Mouse (Mus musculus) stomach, postnatal 0 days (tissue): Measurements from ENCODE around the gene Rps2.

ENCODE experiments used
- CTCF ChIP-seq: IDR thresholded peaks from 2 replicates; pipeline ENCODE4 v1.5.1; 2016; ENCODE audit warnings: antibody characterized with exemption, low read depth, mild to moderate bottlenecking, moderate library complexity
- EP300 ChIP-seq: optimal IDR thresholded peaks from 2 replicates; pipeline ENCODE3; 2016; ENCODE audit warnings: antibody characterized with exemption

DNA sequence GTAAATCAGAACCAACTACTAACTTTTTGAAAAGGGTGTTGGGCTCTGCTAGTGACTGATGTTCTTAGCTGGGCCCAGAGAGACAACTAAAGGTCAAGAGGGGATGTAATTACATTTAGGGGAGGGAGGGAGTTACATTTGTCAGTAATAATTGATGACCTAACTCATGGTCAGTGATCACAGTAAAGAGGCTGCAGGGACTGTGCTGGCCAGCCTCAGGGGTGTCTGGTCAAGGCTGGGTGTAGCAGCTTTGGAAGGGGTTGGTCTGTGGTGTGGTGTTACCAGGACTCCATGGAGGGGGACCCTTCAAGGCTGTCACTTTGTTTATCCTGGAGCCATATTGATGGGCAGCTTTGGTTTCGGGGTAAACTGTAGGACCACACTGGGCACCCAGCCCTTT is 39.5 kb downstream of the Rps2 start:
- no peak for TF ChIP-seq EP300
- TF ChIP-seq CTCF, result no peak
